Mouse (Mus musculus) G1E (cell line): ENCODE measurements around the gene Tnnt2. TPM values are rescaled to one million over a fixed set of nuclear protein-coding genes. Genes with fewer than 3 reads are reported as not detected.
A peak's percentile ranks its signal among the peaks of the same experiment; 100 is the strongest.

Experiments
- ATAC-seq: 2 replicates; pipeline ENCODE4 v1.8.0; 2016; ENCODE audit warnings: mild to moderate bottlenecking; ENCODE audit not compliant: insufficient number of reproducible peaks, poor library complexity, low FRiP score, severe bottlenecking; ENCODE audit errors: extremely low read depth
- DNase-seq: peaks from one replicate; pipeline ENCODE4 v3.0.0; 2012; ENCODE audit warnings: low spot score
- H3K27me3 ChIP-seq: 2 replicates; pipeline ENCODE4 v1.6.1; 2012; ENCODE audit warnings: mild to moderate bottlenecking, low read length, inconsistent platforms; ENCODE audit not compliant: insufficient read depth
- H3K36me3 ChIP-seq: replicated peaks from 2 replicates; pipeline ENCODE3; 2012; ENCODE audit warnings: mild to moderate bottlenecking, inconsistent platforms
- H3K4me1 ChIP-seq: 2 replicates; pipeline ENCODE4 v1.6.1; 2012; ENCODE audit warnings: low read depth, low read length, inconsistent platforms, mixed read lengths; ENCODE audit not compliant: insufficient read depth
- H3K4me3 ChIP-seq: 2 replicates; pipeline ENCODE4 v1.5.1; 2012; ENCODE audit warnings: low read depth, mild to moderate bottlenecking, inconsistent platforms, low read length, moderate library complexity, mixed read lengths
- H3K9me3 ChIP-seq: replicated peaks from 2 replicates; pipeline ENCODE4 v1.6.1; 2012; ENCODE audit warnings: inconsistent platforms
- CTCF ChIP-seq: IDR thresholded peaks from 2 replicates; pipeline ENCODE4 v1.5.1; 2012; ENCODE audit warnings: low read depth, low read length, inconsistent platforms, mixed read lengths
- GATA1 ChIP-seq: IDR thresholded peaks from 2 replicates; pipeline ENCODE4 v1.6.1; 2012; ENCODE audit warnings: borderline replicate concordance, low read length, inconsistent platforms, mixed read lengths
- GATA2 ChIP-seq: IDR thresholded peaks from 2 replicates; pipeline ENCODE4 v1.6.1; 2012; ENCODE audit warnings: low read depth, low read length, inconsistent platforms, borderline replicate concordance
- POLR2AphosphoS5 ChIP-seq: IDR thresholded peaks from 2 replicates; pipeline ENCODE4 v1.6.1; 2012; ENCODE audit warnings: low read depth, low read length, inconsistent platforms; ENCODE audit not compliant: insufficient replicate concordance
- TAL1 ChIP-seq: conservative IDR thresholded peaks from 2 replicates; pipeline ENCODE4 v1.6.1; 2012; ENCODE audit warnings: low read depth, low read length, inconsistent platforms, mixed read lengths
- polyA plus RNA-seq: library from polyadenylated mRNA; stranded (reverse); fragments of >175 nt; gene quantifications from 2 replicates; pipeline ENCODE4 v1.2.3, GENCODE M21; 2012
- total RNA-seq, 2 experiments: library from RNA; stranded (forward) in 1 of 2; stranded (reverse) in 1 of 2; fragments of 200-1000 nt in 1 of 2; fragments of >200 nt in 1 of 2; fragmentation: Nextera tagmentation in 1 of 2; gene quantifications; 2 replicates each; pipeline ENCODE4 v1.2.3; 2014 to 2017

Gene Tnnt2
- total and polyA plus RNA-seq, 3 experiments: 0.38 TPM; not detected in 2

DNA sequence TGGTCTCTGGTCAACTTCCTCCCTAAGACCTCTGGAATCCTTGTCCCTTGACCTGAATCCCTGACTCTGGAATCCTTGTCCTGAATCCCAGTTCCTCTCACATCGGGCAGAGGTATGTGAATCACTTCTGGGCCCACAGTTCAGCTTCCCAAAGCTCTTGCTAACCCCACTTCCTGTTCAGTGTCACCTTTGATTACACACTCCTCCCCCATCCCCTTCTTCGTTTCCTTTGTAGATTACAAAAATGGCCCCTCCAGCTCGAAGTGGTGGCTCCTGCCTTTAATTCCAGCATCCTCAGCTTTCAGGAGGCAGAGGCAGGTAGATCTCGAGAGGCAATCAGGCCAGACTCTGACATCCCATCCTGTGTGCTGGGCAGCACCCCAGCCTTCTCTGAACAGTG is 18.6 kb upstream of the Tnnt2 start:
- no peak for DNase-seq
- H3K9me3 ChIP-seq: no peaks in the 10 kb centered on the region
- peaks cover 41% of the 10 kb centered on the region for H3K27me3 ChIP-seq
- H3K4me1 ChIP-seq: no peaks in the 10 kb centered on the region
- ATAC-seq: no peak
- no peaks in the 10 kb centered on the region for H3K36me3 ChIP-seq
- no peak for TF ChIP-seq GATA1
- no peak for TF ChIP-seq TAL1
- no peak for TF ChIP-seq CTCF
- TF ChIP-seq GATA2: no peak
- no peak for TF ChIP-seq POLR2AphosphoS5
- H3K4me3 ChIP-seq: no peak overlapping the region

- Histone ChIP-seq H3K27me3 (peaks cover 36% of the 10 kb centered on the region), H3K4me3 (no peak within 1 kb of the TSS)
- ATAC-seq: no peak
Measured at GRCm38 (mm10) chr1:135818481-135819086, 17.6 kb upstream of the Tnnt2 start, which contains the start of gene Lad1. Lad1 (plus strand) TSS chr1:135818598.

DNA sequence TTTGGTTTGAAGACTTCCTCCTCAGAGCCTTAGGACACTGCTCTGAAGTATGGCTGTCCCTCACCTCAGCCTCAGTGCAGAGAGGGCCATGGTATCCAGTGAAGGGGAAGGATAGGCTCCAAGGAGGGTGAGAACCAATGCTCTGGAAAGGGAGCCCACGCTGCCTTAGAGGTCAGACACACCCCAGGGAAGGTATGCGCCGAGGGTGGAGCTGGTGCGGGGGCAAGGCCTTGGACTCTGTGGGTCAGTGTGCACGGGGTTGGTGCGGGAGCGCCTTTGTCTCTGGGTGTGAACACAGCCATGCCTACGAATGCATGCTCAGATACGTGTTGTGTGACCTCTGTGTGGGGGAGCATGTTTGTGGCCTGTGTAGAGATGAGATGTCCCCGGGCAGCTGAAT is 16.1 kb upstream of the Tnnt2 start:
- ATAC-seq: no peak
- Histone ChIP-seq H3K4me3 (no peak overlapping the region), H3K4me1 (no peaks in the 10 kb centered on the region), H3K9me3 (no peaks in the 10 kb centered on the region), H3K36me3 (no peaks in the 10 kb centered on the region), H3K27me3 (peaks cover 26% of the 10 kb centered on the region; the same call in 1 of the 2 replicates)
- DNase-seq: no peak
- no peak for TF ChIP-seq CTCF
- TF ChIP-seq GATA2: no peak
- TF ChIP-seq GATA1: no peak
- no peak for TF ChIP-seq POLR2AphosphoS5
- no peak for TF ChIP-seq TAL1

More at GRCm38 (mm10) chr1:135818481-135819086, 17.6 kb upstream of the Tnnt2 start, which contains the start of gene Lad1:
- Histone ChIP-seq H3K4me1 (no peaks in the 10 kb centered on the region), H3K36me3 (no peaks in the 10 kb centered on the region), H3K9me3 (no peaks in the 10 kb centered on the region)
- no peak for DNase-seq
- no peak for TF ChIP-seq GATA2
- TF ChIP-seq GATA1: no peak

DNA sequence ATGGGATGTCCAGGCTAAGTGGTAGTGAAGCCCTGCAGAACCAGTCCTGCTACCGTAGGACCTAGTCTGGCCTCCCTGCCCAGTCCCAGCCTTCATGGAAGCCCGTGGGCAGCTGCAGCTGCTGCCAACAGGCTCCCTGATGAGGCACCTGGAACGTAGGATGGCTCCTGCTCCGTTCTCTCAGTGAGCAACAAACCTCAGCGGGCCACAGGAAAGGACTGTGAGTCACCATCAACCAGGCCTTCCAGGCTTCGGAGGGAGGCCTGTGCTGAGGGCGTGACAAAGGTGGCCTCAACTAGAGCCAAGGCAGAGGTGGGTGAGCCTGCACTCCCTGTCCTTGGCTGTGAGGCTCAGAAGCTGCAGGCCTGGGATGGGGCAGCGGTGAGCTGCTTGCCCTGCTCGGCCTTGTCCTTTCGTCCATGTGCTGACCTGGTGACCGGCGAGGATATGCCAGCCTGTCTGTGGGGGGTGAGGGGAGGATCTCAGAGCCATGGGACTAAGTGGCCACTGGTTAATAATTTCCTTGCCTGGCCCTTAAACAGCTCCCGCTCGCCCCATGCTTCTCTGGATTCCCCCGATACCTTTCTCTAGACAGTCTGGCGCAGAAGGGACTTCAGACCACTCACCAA is 15.3 kb upstream of the Tnnt2 start:
- Histone ChIP-seq H3K9me3 (no peaks in the 10 kb centered on the region), H3K27me3 (peaks cover 30% of the 10 kb centered on the region; the same call in 1 of the 2 replicates), H3K4me3 (no peak overlapping the region), H3K4me1 (no peaks in the 10 kb centered on the region), H3K36me3 (no peaks in the 10 kb centered on the region)
- TF ChIP-seq POLR2AphosphoS5: no peak
- TF ChIP-seq GATA2: no peak
- no peak for TF ChIP-seq TAL1
- TF ChIP-seq CTCF: no peak
- TF ChIP-seq GATA1: no peak
- DNase-seq: no peak
- no peak for ATAC-seq

DNA sequence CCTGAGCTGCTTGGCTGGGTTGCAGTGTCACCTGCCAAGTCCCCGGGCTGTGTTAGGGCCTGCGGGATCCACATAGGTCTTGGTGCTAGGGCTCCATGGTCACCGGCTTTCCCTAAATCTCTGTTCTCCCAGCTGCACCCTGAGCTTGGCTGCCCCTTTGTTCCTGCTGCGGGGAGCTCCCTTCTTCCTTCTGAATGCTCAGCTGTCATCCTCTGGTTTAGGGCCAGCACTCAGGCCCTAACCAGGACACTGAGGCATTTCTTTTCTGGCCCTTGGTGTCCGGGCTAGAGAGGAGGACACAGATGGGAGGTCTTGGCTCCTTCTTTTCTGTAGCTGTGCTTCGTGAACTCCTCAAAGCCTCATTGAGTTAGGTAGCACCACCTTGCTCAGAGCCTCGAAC is 14.4 kb upstream of the Tnnt2 start:
- H3K4me1 ChIP-seq: no peaks in the 10 kb centered on the region
- peaks cover 30% of the 10 kb centered on the region; the same call in 1 of the 2 replicates for H3K27me3 ChIP-seq
- DNase-seq (no peak), ATAC-seq (no peak)
- no peaks in the 10 kb centered on the region for H3K9me3 ChIP-seq
- H3K36me3 ChIP-seq: no peaks in the 10 kb centered on the region
- TF ChIP-seq GATA2 (no peak), TAL1 (no peak), GATA1 (no peak), CTCF (no peak), POLR2AphosphoS5 (no peak)
- no peak overlapping the region for H3K4me3 ChIP-seq

GRCm38 (mm10) chr1:135828918-135829317 is 7.2 kb upstream of the Tnnt2 start:
- ATAC-seq: no peak
- Histone ChIP-seq H3K4me3 (no peak overlapping the region), H3K9me3 (no peaks in the 10 kb centered on the region), H3K36me3 (no peaks in the 10 kb centered on the region), H3K4me1 (no peaks in the 10 kb centered on the region), H3K27me3 (peaks cover 17% of the 10 kb centered on the region)
- DNase-seq: no peak
- no peak for TF ChIP-seq GATA1
- 0 out of 2 replicates have a peak, but pooled peaks have one; percentile 29 for TF ChIP-seq CTCF
